Mouse (Mus musculus) hindbrain, embryonic 14.5 days (tissue): Measurements from ENCODE around the gene Pskh1. TPM values are rescaled to one million over a fixed set of nuclear protein-coding genes. Genes with fewer than 3 reads are reported as not detected.

Experiments used
- ATAC-seq: fragments of 200-750 bp; cut with Nextera tagmentation; 2 replicates; pipeline ENCODE4 v1.8.0; 2017; ENCODE audit warnings: moderate number of reproducible peaks, mild to moderate bottlenecking, moderate TSS enrichment, moderate library complexity; ENCODE audit not compliant: low FRiP score
- DNase-seq: peaks from one replicate; pipeline ENCODE4 v3.0.0-alpha.2; 2015; ENCODE audit warnings: low spot score
- H3K27ac ChIP-seq: fragments of 300-500 bp; sonication (generic); 2 replicates; pipeline ENCODE4 v1.5.1; 2014; ENCODE audit warnings: mild to moderate bottlenecking, moderate library complexity
- H3K27me3 ChIP-seq: fragments of 300-500 bp; sonication (generic); 2 replicates; pipeline ENCODE4 v1.6.1; 2014; ENCODE audit warnings: mild to moderate bottlenecking, low read length, mixed read lengths; ENCODE audit not compliant: control insufficient read depth, insufficient read depth
- H3K36me3 ChIP-seq: fragments of 300-500 bp; sonication (generic); replicated peaks from 2 replicates; pipeline ENCODE4 v1.6.1; 2014; ENCODE audit not compliant: control insufficient read depth, insufficient read depth
- H3K4me1 ChIP-seq: fragments of 300-500 bp; sonication (generic); replicated peaks from 2 replicates; pipeline ENCODE4 v1.6.1; 2014; ENCODE audit warnings: antibody characterized with exemption, low read length, mixed read lengths; ENCODE audit not compliant: control insufficient read depth, insufficient read depth
- H3K4me2 ChIP-seq: fragments of 300-500 bp; sonication (generic); replicated peaks from 2 replicates; pipeline ENCODE4 v1.6.1; 2014; ENCODE audit warnings: mild to moderate bottlenecking, moderate library complexity
- H3K4me3 ChIP-seq: fragments of 300-500 bp; sonication (generic); replicated peaks from 2 replicates; pipeline ENCODE4 v1.5.1; 2014; ENCODE audit warnings: mild to moderate bottlenecking, low read length
- H3K9ac ChIP-seq: fragments of 300-500 bp; sonication (generic); 2 replicates; pipeline ENCODE4 v1.6.1; 2014
- H3K9me3 ChIP-seq: fragments of 300-500 bp; sonication (generic); 2 replicates; pipeline ENCODE4 v1.6.1; 2016; ENCODE audit warnings: low read length; ENCODE audit not compliant: control insufficient read depth
- WGBS: fragments of 180-500 bp; shearing (Covaris S2); extraction: QIAGEN DNeasy Blood & Tissue Kit; methylation state at CpG from one replicate; pipeline ENCODE4 v1.1.7; 2014; 5-methylcytosine and 5-hydroxymethylcytosine counted together
- polyA plus RNA-seq: library from polyadenylated mRNA; unstranded; fragments of >200 nt; fragmentation: Nextera tagmentation; extraction: Ambion mirVana; gene quantifications from 2 replicates; pipeline ENCODE4 v1.2.1, GENCODE M21; 2014

Gene Pskh1
- polyA plus RNA-seq: 8.2 and 11.0 TPM in 2 replicates

GRCm38 (mm10) chr8:105900180-105900940 lies at the start of gene Pskh1:
Pskh1 (plus strand) TSS chr8:105900441.
- Histone ChIP-seq H3K4me2 (peak within 1 kb of the TSS; percentile 70), H3K4me3 (peak within 1 kb of the TSS; percentile 84), H3K4me1 (peaks cover 6% of the 10 kb centered on the region; the same call in 1 of the 2 replicates), H3K9ac (peak within 1 kb of the TSS; percentile 98), H3K27ac (peak within 1 kb of the TSS; percentile 89), H3K27me3 (no peaks in the 10 kb centered on the region), H3K36me3 (0 out of 2 replicates have a peak, but pooled peaks cover 2% of the 10 kb centered on the region), H3K9me3 (no peaks in the 10 kb centered on the region)
- DNase-seq: peak; percentile 96
- ATAC-seq: peak; percentile 95
- WGBS: under 1% methylated on average over 68 of the region's 68 CpGs

DNA sequence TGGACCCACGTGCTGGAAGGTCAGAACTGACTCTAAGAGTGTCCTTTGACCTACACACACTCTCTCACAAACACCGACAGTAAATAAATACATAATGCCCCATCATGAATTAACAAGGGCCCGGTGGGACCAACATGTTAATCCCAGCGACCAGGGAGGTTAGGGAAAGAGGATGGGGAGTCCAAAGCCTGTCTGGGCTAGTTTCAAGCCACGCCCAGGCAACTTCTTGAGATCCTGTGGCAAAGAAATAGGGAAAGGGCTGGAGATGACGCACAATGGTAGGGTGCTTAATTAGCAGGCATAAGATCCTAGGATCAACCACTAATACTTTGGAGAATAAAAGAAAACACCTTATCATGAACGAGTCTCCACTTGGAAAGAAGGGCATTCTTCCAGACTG lies 49.6 kb upstream of the Pskh1 start:
- Histone ChIP-seq H3K27me3 (no peaks in the 10 kb centered on the region), H3K36me3 (peaks cover 39% of the 10 kb centered on the region), H3K4me3 (no peak overlapping the region), H3K4me2 (peak overlapping the region; percentile 40), H3K9ac (no peak overlapping the region), H3K27ac (no peak overlapping the region), H3K9me3 (no peaks in the 10 kb centered on the region), H3K4me1 (peaks cover 11% of the 10 kb centered on the region)
- ATAC-seq (no peak), DNase-seq (no peak)
- WGBS: 82% methylated on average over 7 of the region's 7 CpGs

- Histone ChIP-seq H3K36me3 (peaks cover 28% of the 10 kb centered on the region), H3K4me2 (peak overlapping the region; percentile 83), H3K27ac (peak overlapping the region; percentile 81; the same call in 1 of the 2 replicates), H3K4me1 (peaks cover 21% of the 10 kb centered on the region), H3K9me3 (no peaks in the 10 kb centered on the region), H3K27me3 (no peaks in the 10 kb centered on the region), H3K4me3 (peak overlapping the region; percentile 77), H3K9ac (peak overlapping the region; percentile 85)
- WGBS: under 1% methylated on average over 34 of the region's 34 CpGs
- peak; percentile 86 for ATAC-seq
- DNase-seq: peak; percentile 96
Measured at GRCm38 (mm10) chr8:105851651-105852143, 48.5 kb upstream of the Pskh1 start.

DNA sequence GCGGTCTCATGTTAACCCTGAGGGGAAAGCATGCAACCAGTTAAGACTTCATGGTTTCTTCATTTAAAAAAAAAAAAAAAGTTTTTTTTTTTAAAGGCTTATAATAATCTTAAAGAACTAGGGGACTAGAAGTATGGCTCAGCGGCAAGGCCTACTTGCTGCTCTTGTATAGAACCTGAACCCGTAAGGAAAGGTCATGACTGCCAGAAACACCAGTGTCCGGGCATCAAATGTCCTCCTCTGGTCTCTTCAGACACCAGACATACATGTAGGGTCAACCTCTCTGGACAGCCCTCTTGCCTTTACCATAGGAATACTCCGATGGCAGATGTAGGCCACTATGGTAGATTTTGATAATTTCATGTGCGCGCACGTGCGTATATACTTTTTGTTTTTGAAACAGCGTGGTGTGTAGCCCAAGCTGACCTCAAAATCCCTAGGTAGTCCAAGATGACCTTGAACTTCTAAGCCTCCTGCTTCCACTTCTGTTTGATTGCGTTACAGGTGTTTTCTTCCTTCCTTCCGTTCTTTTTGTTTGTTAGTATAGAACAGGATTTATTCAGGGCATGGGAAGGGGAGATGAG lies 48.0 kb upstream of the Pskh1 start:
- DNase-seq: no peak

GRCm38 (mm10) chr8:105853178-105853577 lies 47.1 kb upstream of the Pskh1 start, which contains the start of gene Cenpt:
Cenpt (minus strand) TSS chr8:105853278.
- H3K4me1 ChIP-seq: peaks cover 36% of the 10 kb centered on the region
- H3K9me3 ChIP-seq: no peaks in the 10 kb centered on the region
- DNase-seq: no peak
- no peak within 1 kb of the TSS for H3K4me2 ChIP-seq
- 94% methylated on average over 3 of the region's 3 CpGs for WGBS
- no peaks in the 10 kb centered on the region for H3K27me3 ChIP-seq
- H3K27ac ChIP-seq: no peak within 1 kb of the TSS
- 0 out of 2 replicates have a peak within 1 kb of the TSS, but pooled peaks have one; percentile 77 for H3K4me3 ChIP-seq
- H3K36me3 ChIP-seq: peaks cover 17% of the 10 kb centered on the region
- no peak within 1 kb of the TSS for H3K9ac ChIP-seq
- ATAC-seq: no peak

More for the DNA sequence above, 48.0 kb upstream of the Pskh1 start:
- no peak for ATAC-seq
- H3K9me3 ChIP-seq: no peaks in the 10 kb centered on the region
- no peak overlapping the region for H3K9ac ChIP-seq
- peak overlapping the region; percentile 83; the same call in 1 of the 2 replicates for H3K4me2 ChIP-seq
- H3K36me3 ChIP-seq: peaks cover 22% of the 10 kb centered on the region
- no peak overlapping the region for H3K27ac ChIP-seq
- H3K27me3 ChIP-seq: no peaks in the 10 kb centered on the region
- H3K4me3 ChIP-seq: peak overlapping the region; percentile 77
- WGBS: 83% methylated on average over 12 of the region's 12 CpGs
- H3K4me1 ChIP-seq: peaks cover 26% of the 10 kb centered on the region

- H3K27me3 ChIP-seq: no peaks in the 10 kb centered on the region
- H3K4me3 ChIP-seq: peak overlapping the region; percentile 71
- peaks cover 36% of the 10 kb centered on the region for H3K4me1 ChIP-seq
- H3K9me3 ChIP-seq: no peaks in the 10 kb centered on the region
- H3K36me3 ChIP-seq: 0 out of 2 replicates have a peak, but pooled peaks cover 14% of the 10 kb centered on the region
- WGBS: 30% methylated on average over 8 of the region's 8 CpGs
- ATAC-seq (no peak), DNase-seq (no peak)
- no peak overlapping the region for H3K27ac ChIP-seq
- H3K4me2 ChIP-seq: peak overlapping the region; percentile 96
- peak overlapping the region; percentile 77; the same call in 1 of the 2 replicates for H3K9ac ChIP-seq
Measured at GRCm38 (mm10) chr8:105854303-105854702, 45.9 kb upstream of the Pskh1 start.

- ATAC-seq: peak; percentile 92
- Histone ChIP-seq H3K36me3 (0 out of 2 replicates have a peak, but pooled peaks cover 12% of the 10 kb centered on the region), H3K4me2 (peak within 1 kb of the TSS; percentile 96), H3K4me3 (peak within 1 kb of the TSS; percentile 71), H3K27ac (peak within 1 kb of the TSS; percentile 82), H3K4me1 (peaks cover 36% of the 10 kb centered on the region), H3K9ac (peak within 1 kb of the TSS; percentile 77), H3K27me3 (no peaks in the 10 kb centered on the region), H3K9me3 (no peaks in the 10 kb centered on the region)
- under 1% methylated on average over 43 of the region's 43 CpGs for WGBS
- peak; percentile 91 for DNase-seq
Measured at GRCm38 (mm10) chr8:105854715-105855216, 45.5 kb upstream of the Pskh1 start, which contains the start of gene Thap11. Thap11 (plus strand) TSS chr8:105855132.

DNA sequence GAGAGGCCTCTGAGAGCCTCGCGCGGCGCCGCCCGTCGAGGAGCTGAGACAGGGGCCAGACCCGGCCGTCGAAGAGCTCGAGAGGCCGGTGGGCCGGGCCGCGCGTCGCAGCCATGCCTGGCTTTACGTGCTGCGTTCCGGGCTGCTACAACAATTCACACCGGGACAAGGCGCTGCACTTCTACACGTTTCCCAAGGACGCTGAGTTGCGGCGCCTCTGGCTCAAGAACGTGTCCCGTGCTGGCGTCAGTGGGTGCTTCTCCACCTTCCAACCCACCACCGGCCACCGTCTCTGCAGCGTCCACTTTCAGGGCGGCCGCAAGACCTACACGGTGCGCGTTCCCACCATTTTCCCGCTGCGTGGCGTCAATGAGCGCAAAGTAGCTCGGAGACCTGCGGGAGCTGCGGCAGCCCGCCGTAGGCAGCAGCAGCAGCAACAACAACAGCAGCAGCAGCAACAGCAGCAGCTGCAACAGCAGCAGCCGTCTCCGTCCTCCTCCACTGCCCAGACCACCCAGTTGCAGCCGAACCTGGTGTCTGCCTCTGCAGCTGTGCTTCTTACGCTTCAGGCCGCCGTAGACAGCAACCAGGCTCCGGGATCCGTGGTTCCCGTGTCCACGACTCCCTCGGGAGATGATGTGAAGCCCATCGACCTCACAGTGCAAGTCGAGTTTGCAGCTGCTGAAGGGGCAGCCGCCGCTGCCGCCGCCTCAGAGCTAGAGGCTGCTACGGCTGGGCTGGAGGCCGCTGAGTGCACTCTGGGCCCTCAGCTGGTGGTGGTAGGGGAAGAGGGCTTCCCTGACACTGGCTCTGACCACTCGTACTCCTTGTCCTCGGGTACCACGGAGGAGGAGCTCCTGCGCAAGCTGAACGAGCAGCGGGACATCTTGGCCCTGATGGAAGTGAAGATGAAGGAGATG lies 44.7 kb upstream of the Pskh1 start:
- Histone ChIP-seq H3K9me3 (no peaks in the 10 kb centered on the region), H3K36me3 (0 out of 2 replicates have a peak, but pooled peaks cover 12% of the 10 kb centered on the region), H3K27ac (peak overlapping the region; percentile 82), H3K4me2 (peak overlapping the region; percentile 96), H3K27me3 (no peaks in the 10 kb centered on the region), H3K4me1 (peaks cover 33% of the 10 kb centered on the region), H3K9ac (peak overlapping the region; percentile 77), H3K4me3 (peak overlapping the region; percentile 71)
- peak; percentile 38 for ATAC-seq
- peak; percentile 50 for DNase-seq
- under 1% methylated on average over 71 of the region's 71 CpGs for WGBS
